Mouse (Mus musculus): ENCODE measurements around the gene Zbtb43.

The Zbtb43 gene

GRCm38 (mm10) chr2:33468466-33469097 is at the start of gene Zbtb43:
Gene Zbtb43 (minus strand): TSS chr2:33468559.
- peak; percentile 93 to 96 for DNase-seq (ENCODE audit: low spot score in 2 of 2)

- no peak for DNase-seq (ENCODE audit: low spot score in 2 of 2)
Observed at GRCm38 (mm10) chr2:33515856-33516255, 47.5 kb upstream of the Zbtb43 start.

- DNase-seq (ENCODE audit: low spot score in 2 of 2) = no peak
Observed at GRCm38 (mm10) chr2:33515431-33515830, 47.1 kb upstream of the Zbtb43 start.

- DNase-seq (ENCODE audit: low spot score in 2 of 2) = no peak
Observed at GRCm38 (mm10) chr2:33510791-33511190, 42.4 kb upstream of the Zbtb43 start.

- DNase-seq (ENCODE audit: low spot score in 2 of 2) = no peak
Observed at GRCm38 (mm10) chr2:33502602-33503001, 34.2 kb upstream of the Zbtb43 start.

- peak; percentile 15 to 35 for DNase-seq (ENCODE audit: low spot score in 2 of 2)
Observed at GRCm38 (mm10) chr2:33498280-33498679, 29.9 kb upstream of the Zbtb43 start.

- DNase-seq (ENCODE audit: low spot score in 2 of 2) = no peak
Observed at GRCm38 (mm10) chr2:33495654-33496053, 27.3 kb upstream of the Zbtb43 start.

GRCm38 (mm10) chr2:33492041-33492440 is 23.7 kb upstream of the Zbtb43 start:
- DNase-seq (ENCODE audit: low spot score in 2 of 2) = no peak

- DNase-seq (ENCODE audit: low spot score in 2 of 2) = no peak
Observed at GRCm38 (mm10) chr2:33489565-33489964, 21.2 kb upstream of the Zbtb43 start.

GRCm38 (mm10) chr2:33487332-33487731 is 19.0 kb upstream of the Zbtb43 start:
- DNase-seq (ENCODE audit: low spot score in 2 of 2) = no peak

GRCm38 (mm10) chr2:33486866-33487265 is 18.5 kb upstream of the Zbtb43 start:
- DNase-seq (ENCODE audit: low spot score in 2 of 2) = peak; percentile 60 to 64

GRCm38 (mm10) chr2:33477961-33478755 is 9.8 kb upstream of the Zbtb43 start:
- no peak for DNase-seq (ENCODE audit: low spot score in 2 of 2)

GRCm38 (mm10) chr2:33475961-33476360 is 7.6 kb upstream of the Zbtb43 start:
- DNase-seq (ENCODE audit: low spot score in 2 of 2) = no peak

- DNase-seq (ENCODE audit: low spot score in 2 of 2) = peak; percentile 45 to 61
Observed at GRCm38 (mm10) chr2:33467546-33468465, 553 bp downstream of the Zbtb43 start.

GRCm38 (mm10) chr2:33465966-33466365 is 2.4 kb downstream of the Zbtb43 start:
- peak in 1 of 2 experiments; percentile 24 for DNase-seq (ENCODE audit: low spot score in 2 of 2)

GRCm38 (mm10) chr2:33465215-33465614 is 3.1 kb downstream of the Zbtb43 start:
- no peak for DNase-seq (ENCODE audit: low spot score in 2 of 2)

- DNase-seq (ENCODE audit: low spot score in 2 of 2) = no peak
Observed at GRCm38 (mm10) chr2:33462066-33462465, 6.3 kb downstream of the Zbtb43 start.

GRCm38 (mm10) chr2:33461066-33461465 is 7.3 kb downstream of the Zbtb43 start:
- DNase-seq (ENCODE audit: low spot score in 2 of 2) = no peak

- DNase-seq (ENCODE audit: low spot score in 2 of 2) = no peak
Observed at GRCm38 (mm10) chr2:33459660-33460059, 8.7 kb downstream of the Zbtb43 start.

- DNase-seq (ENCODE audit: low spot score in 2 of 2) = no peak
Observed at GRCm38 (mm10) chr2:33456696-33457095, 11.7 kb downstream of the Zbtb43 start.

- no peak for DNase-seq (ENCODE audit: low spot score in 2 of 2)
Observed at GRCm38 (mm10) chr2:33456242-33456641, 12.1 kb downstream of the Zbtb43 start.

GRCm38 (mm10) chr2:33455350-33455749 is 13.0 kb downstream of the Zbtb43 start:
- no peak for DNase-seq (ENCODE audit: low spot score in 2 of 2)
